Mouse (Mus musculus) cerebellum, adult 2 months (tissue): ENCODE results near the gene 9530077C05Rik. TPM values are rescaled to one million over a fixed set of nuclear protein-coding genes. Genes with fewer than 3 reads are reported as not detected.
"Not testable (repeated sequence)": the region's sequence is repeated elsewhere in the genome, so short reads cannot be mapped to it uniquely, and the experiment has no call there.

Experiments used
- DNase-seq, 2 experiments: peaks; one replicate each; pipeline ENCODE4 v3.0.0; 2021
- H3K27ac ChIP-seq: fragments of 200-500 bp; 2 replicates; pipeline ENCODE4 v1.5.1; 2012; ENCODE audit warnings: low read length, control low read depth, inconsistent platforms; ENCODE audit not compliant: insufficient read depth
- H3K27me3 ChIP-seq: fragments of 200-500 bp; 2 replicates; pipeline ENCODE4 v1.6.1; 2012; ENCODE audit warnings: inconsistent platforms, mild to moderate bottlenecking, low read length, moderate library complexity; ENCODE audit not compliant: control insufficient read depth, insufficient read depth
- H3K4me1 ChIP-seq: fragments of 200-500 bp; 2 replicates; pipeline ENCODE4 v1.6.1; 2011; ENCODE audit warnings: low read length; ENCODE audit not compliant: control insufficient read depth, insufficient read depth
- H3K4me3 ChIP-seq: fragments of 200-500 bp; replicated peaks from 2 replicates; pipeline ENCODE3; 2011; ENCODE audit warnings: mild to moderate bottlenecking, low read depth, low read length, control low read depth; ENCODE audit not compliant: insufficient read depth
- CTCF ChIP-seq: fragments of 200-500 bp; IDR thresholded peaks from 2 replicates; pipeline ENCODE4 v1.5.1; 2011; ENCODE audit warnings: low read depth, mild to moderate bottlenecking, control low read depth, low read length, moderate library complexity, borderline replicate concordance; ENCODE audit not compliant: insufficient read depth
- POLR2A ChIP-seq: fragments of 200-500 bp; IDR thresholded peaks from 2 replicates; pipeline ENCODE4 v1.6.1; 2011; ENCODE audit warnings: low read length, control low read depth, borderline replicate concordance; ENCODE audit not compliant: insufficient read depth
- WGBS: fragments of 180-500 bp; shearing (Covaris S2); methylation state at CpG from one replicate; pipeline ENCODE4 v1.1.7; 2018; 5-methylcytosine and 5-hydroxymethylcytosine counted together
- polyA plus RNA-seq: library from polyadenylated mRNA; depleted of rRNA; stranded (reverse); fragments of >200 nt; gene quantifications from 2 replicates; pipeline ENCODE4 v1.2.3, GENCODE M21; 2012

9530077C05Rik gene
- polyA plus RNA-seq, 1 experiment = 9.0 TPM

GRCm38 (mm10) chr9:22388401-22388980 lies 22.8 kb upstream of the 9530077C05Rik start:
- DNase-seq = no peak
- Histone ChIP-seq H3K4me1 (no peaks in the 10 kb centered on the region), H3K27ac (no peak overlapping the region), H3K27me3 (no peaks in the 10 kb centered on the region), H3K4me3 (peak overlapping the region; percentile 65)
- under 1% methylated on average over 41 of the region's 41 CpGs for WGBS
- TF ChIP-seq CTCF = no peak
- TF ChIP-seq POLR2A = no peak

- peak; percentile 86 to 87 for DNase-seq
- no peaks in the 10 kb centered on the region for H3K4me1 ChIP-seq
- H3K4me3 ChIP-seq = peak within 1 kb of the TSS; percentile 65
- no peaks in the 10 kb centered on the region for H3K27me3 ChIP-seq
- under 1% methylated on average over 44 of the region's 44 CpGs for WGBS
- H3K27ac ChIP-seq = no peak within 1 kb of the TSS
- TF ChIP-seq POLR2A (peak; percentile 90), CTCF (no peak)
Measured at GRCm38 (mm10) chr9:22389021-22389476, 22.3 kb upstream of the 9530077C05Rik start, which contains the start of gene Anln. Anln (minus strand) TSS chr9:22389188.

- Histone ChIP-seq H3K27me3 (no peaks in the 10 kb centered on the region), H3K4me1 (no peaks in the 10 kb centered on the region), H3K27ac (no peak overlapping the region), H3K4me3 (no peak overlapping the region)
- TF ChIP-seq CTCF (no peak), POLR2A (no peak)
- no peak for DNase-seq
- 74% methylated on average over 6 of the region's 6 CpGs for WGBS
Measured at GRCm38 (mm10) chr9:22389736-22390245, 21.5 kb upstream of the 9530077C05Rik start.

GRCm38 (mm10) chr9:22390390-22390789 lies 20.9 kb upstream of the 9530077C05Rik start:
- no peaks in the 10 kb centered on the region for H3K4me1 ChIP-seq
- 96% methylated on average over 5 of the region's 5 CpGs for WGBS
- H3K27me3 ChIP-seq = no peaks in the 10 kb centered on the region
- no peak overlapping the region for H3K27ac ChIP-seq
- DNase-seq = no peak
- no peak overlapping the region for H3K4me3 ChIP-seq
- no peak for TF ChIP-seq POLR2A
- TF ChIP-seq CTCF = no peak

- Histone ChIP-seq H3K27ac (no peak overlapping the region), H3K4me3 (no peak overlapping the region), H3K27me3 (no peaks in the 10 kb centered on the region), H3K4me1 (no peaks in the 10 kb centered on the region)
- TF ChIP-seq CTCF (no peak), POLR2A (no peak)
- 91% methylated on average over 2 of the region's 2 CpGs for WGBS
- no peak for DNase-seq
Measured at GRCm38 (mm10) chr9:22394725-22395124, 16.6 kb upstream of the 9530077C05Rik start.

- TF ChIP-seq POLR2A = no peak
- TF ChIP-seq CTCF = no peak
- 68% methylated on average over 4 of the region's 4 CpGs for WGBS
- no peak for DNase-seq
Measured at GRCm38 (mm10) chr9:22399021-22399420, 12.3 kb upstream of the 9530077C05Rik start.

GRCm38 (mm10) chr9:22402001-22402400 lies 9.3 kb upstream of the 9530077C05Rik start:
- H3K27ac ChIP-seq = no peak overlapping the region
- DNase-seq = no peak
- no peak for TF ChIP-seq POLR2A
- WGBS = 89% methylated on average over 6 of the region's 6 CpGs
- H3K4me3 ChIP-seq = no peak overlapping the region
- no peaks in the 10 kb centered on the region for H3K4me1 ChIP-seq
- H3K27me3 ChIP-seq = no peaks in the 10 kb centered on the region

More at GRCm38 (mm10) chr9:22399021-22399420, 12.3 kb upstream of the 9530077C05Rik start:
- no peaks in the 10 kb centered on the region for H3K4me1 ChIP-seq
- H3K4me3 ChIP-seq = no peak overlapping the region
- no peaks in the 10 kb centered on the region for H3K27me3 ChIP-seq
- H3K27ac ChIP-seq = no peak overlapping the region

GRCm38 (mm10) chr9:22402976-22403375 lies 8.3 kb upstream of the 9530077C05Rik start:
- Histone ChIP-seq H3K4me1 (no peaks in the 10 kb centered on the region), H3K4me3 (no peak overlapping the region), H3K27ac (no peak overlapping the region), H3K27me3 (no peaks in the 10 kb centered on the region)
- DNase-seq = no peak
- TF ChIP-seq POLR2A = no peak
- TF ChIP-seq CTCF = no peak
- WGBS = 83% methylated on average over 3 of the region's 3 CpGs

GRCm38 (mm10) chr9:22403501-22403900 lies 7.8 kb upstream of the 9530077C05Rik start:
- not testable (repeated sequence) for DNase-seq, H3K4me3 ChIP-seq, H3K27ac ChIP-seq, H3K4me1 ChIP-seq, H3K27me3 ChIP-seq
- WGBS = 67% methylated on average over 2 of the region's 2 CpGs
